ENCODE assay signal across 25 mouse cellular contexts in the genomic region with DNA sequence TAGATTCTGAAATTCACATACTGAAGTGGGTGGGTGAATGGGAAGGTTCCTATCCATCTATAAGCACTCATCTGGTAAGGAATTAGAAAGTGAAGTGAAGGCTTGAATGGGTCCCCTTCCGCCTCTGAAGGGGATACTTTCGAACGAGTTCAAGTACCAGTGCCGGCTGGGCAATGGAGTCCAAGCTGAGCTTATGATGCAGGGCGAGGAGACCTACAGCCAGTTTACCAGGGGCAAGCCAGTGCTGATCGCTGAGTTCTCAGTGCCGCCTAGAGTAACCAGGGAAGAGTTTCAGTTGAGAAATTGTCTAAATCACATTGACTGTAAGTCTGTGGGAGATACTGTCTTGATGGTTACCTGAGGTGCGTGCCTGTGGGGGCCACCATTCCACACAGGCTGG. TPM values are rescaled to one million over a fixed set of nuclear protein-coding genes. Genes with fewer than 3 reads are reported as not detected.
DNase-seq lines count a peak whose midpoint lies in the region; ATAC-seq and TF ChIP-seq lines count a peak whose summit lies in the region.
"Had no signal": no experiment of that assay in that cellular context is flagged by ENCODE, and none has a peak within 500 bp of the region (broad histone marks: within the 10 kb centered on the region; RNA-seq: fewer than 3 reads in every experiment).

No protein-coding gene starts in this region.

- peak overlapping the region; percentile 24; the same call in 1 of the 2 replicates for H3K27ac ChIP-seq in liver, embryonic 12.5 days
- H3K27ac ChIP-seq in liver, embryonic 14.5 days = no peak overlapping the region; the same call in 1 of the 2 replicates
- H3K27ac ChIP-seq in liver, embryonic 11.5 days (ENCODE audit: low read depth, low read length) = no peak overlapping the region
- peak overlapping the region; percentile 45; the same call in 1 of the 2 replicates for H3K27ac ChIP-seq in liver, embryonic 15.5 days (replicated peaks)
- H3K27ac ChIP-seq: embryonic facial prominence, embryonic 10.5 days; embryonic facial prominence, embryonic 12.5 days; forebrain, embryonic 13.5 days had no signal

- H3K9me3 ChIP-seq in liver, embryonic 12.5 days (replicated peaks) = no peaks in the 10 kb centered on the region
- no peaks in the 10 kb centered on the region for H3K9me3 ChIP-seq in liver, embryonic 14.5 days (ENCODE audit: control insufficient read depth, low read length)
- no peaks in the 10 kb centered on the region for H3K9me3 ChIP-seq in liver, embryonic 11.5 days (ENCODE audit: control insufficient read depth, low read length)
- H3K9me3 ChIP-seq in liver, embryonic 15.5 days (replicated peaks) = no peaks in the 10 kb centered on the region
- H3K9me3 ChIP-seq: embryonic facial prominence, embryonic 10.5 days; embryonic facial prominence, embryonic 12.5 days; forebrain, embryonic 13.5 days; G1E had no signal

- no peak overlapping the region for H3K4me3 ChIP-seq in liver, embryonic 12.5 days
- H3K4me3 ChIP-seq in liver, embryonic 14.5 days (ENCODE audit: insufficient read depth in 1 of 2, low read depth in 2 of 2, low read length in 2 of 2) = no peak overlapping the region
- H3K4me3 ChIP-seq in liver, embryonic 11.5 days (ENCODE audit: low read depth, low read length) = no peak overlapping the region
- no peak overlapping the region for H3K4me3 ChIP-seq in liver, embryonic 15.5 days (replicated peaks)
- H3K4me3 ChIP-seq: embryonic facial prominence, embryonic 10.5 days; embryonic facial prominence, embryonic 12.5 days; forebrain, embryonic 13.5 days had no signal

- peaks cover 68% of the 10 kb centered on the region for H3K4me1 ChIP-seq in liver, embryonic 12.5 days
- H3K4me1 ChIP-seq in liver, embryonic 14.5 days (replicated peaks; ENCODE audit: control insufficient read depth in 2 of 2, insufficient read depth in 2 of 2, low read length in 1 of 2) = peaks cover 40 to 48% of the 10 kb centered on the region in 2 experiments
- H3K4me1 ChIP-seq in liver, embryonic 11.5 days (replicated peaks; ENCODE audit: control insufficient read depth, insufficient read depth, low read length) = peaks cover 9% of the 10 kb centered on the region
- peaks cover 62% of the 10 kb centered on the region for H3K4me1 ChIP-seq in liver, embryonic 15.5 days (replicated peaks)

- WGBS in liver, embryonic 12.5 days (ENCODE audit: insufficient replicate concordance) = 86% methylated on average over 8 of the region's 8 CpGs
- 88% methylated on average over 8 of the region's 8 CpGs for WGBS in liver, embryonic 14.5 days (ENCODE audit: insufficient replicate concordance)
- WGBS in liver, embryonic 11.5 days = 90% methylated on average over 8 of the region's 8 CpGs
- 85% methylated on average over 8 of the region's 8 CpGs for WGBS in liver, embryonic 15.5 days (ENCODE audit: insufficient replicate concordance)

- no peak for ATAC-seq in liver, embryonic 12.5 days
- no peak for ATAC-seq in liver, embryonic 14.5 days (ENCODE audit: insufficient read depth)
- ATAC-seq in liver, embryonic 11.5 days (replicated peaks; ENCODE audit: low FRiP score) = no peak
- no peak for ATAC-seq in liver, embryonic 15.5 days (ENCODE audit: insufficient read depth)
- ATAC-seq: activated CD4-positive, CD25-positive, alpha-beta regulatory T cell, adult 4 months; CD4-positive, CD25-positive, alpha-beta regulatory T cell, adult 4 months; forebrain, embryonic 13.5 days; Patski had no signal

- DNase-seq in heart, adult 11 months = peak; percentile 68
- DNase-seq in heart, postnatal 14 days = no peak
- no peak for DNase-seq in liver
- DNase-seq in liver, embryonic 14.5 days (ENCODE audit: low read depth in 3 of 3, low spot score in 3 of 3) = no peak
- no peak for DNase-seq in liver, embryonic 11.5 days (ENCODE audit: low spot score)
- DNase-seq: adrenal gland, adult 8-10 months; adrenal gland, postnatal 14 days; adrenal gland, postnatal 36 days; B cell, adult 2 months; cerebellum, adult 11-12 months; cerebellum, adult 2 months; cerebellum, adult 9-10 months; cerebellum, postnatal 10 days; cerebellum, postnatal 25 days had no signal

- TF ChIP-seq CTCF in liver, embryonic 14.5 days (IDR thresholded peaks at IDR 0.05; ENCODE audit: low read depth) = no peak

- H3K4me2 ChIP-seq in liver, embryonic 12.5 days = no peak overlapping the region
- H3K4me2 ChIP-seq in liver, embryonic 14.5 days (ENCODE audit: low read depth) = peak overlapping the region; percentile 22
- no peak overlapping the region for H3K4me2 ChIP-seq in liver, embryonic 11.5 days
- H3K4me2 ChIP-seq in liver, embryonic 15.5 days = peak overlapping the region; percentile 5; the same call in 1 of the 2 replicates
- H3K4me2 ChIP-seq: embryonic facial prominence, embryonic 12.5 days; forebrain, embryonic 13.5 days had no signal

- H3K9ac ChIP-seq in liver, embryonic 12.5 days = no peak overlapping the region
- no peak overlapping the region for H3K9ac ChIP-seq in liver, embryonic 14.5 days (replicated peaks)
- no peak overlapping the region for H3K9ac ChIP-seq in liver, embryonic 11.5 days (ENCODE audit: low read depth, low read length)
- H3K9ac ChIP-seq in liver, embryonic 15.5 days = no peak overlapping the region
- H3K9ac ChIP-seq: embryonic facial prominence, embryonic 12.5 days; forebrain, embryonic 13.5 days had no signal

- H3K36me3 ChIP-seq in liver, embryonic 12.5 days = no peaks in the 10 kb centered on the region
- H3K36me3 ChIP-seq in liver, embryonic 14.5 days (replicated peaks; ENCODE audit: control insufficient read depth, insufficient read depth, low read depth) = no peaks in the 10 kb centered on the region
- no peaks in the 10 kb centered on the region for H3K36me3 ChIP-seq in liver, embryonic 11.5 days (ENCODE audit: control insufficient read depth, insufficient read depth, low read length)
- H3K36me3 ChIP-seq in liver, embryonic 15.5 days (replicated peaks) = no peaks in the 10 kb centered on the region
- H3K36me3 ChIP-seq: embryonic facial prominence, embryonic 10.5 days; embryonic facial prominence, embryonic 12.5 days; G1E had no signal

- intact Hi-C loops in heart, postnatal 14 days (cut with DNase I) = no loop called here

- H3K27me3 ChIP-seq in liver, embryonic 12.5 days (replicated peaks) = peaks cover 2% of the 10 kb centered on the region; the same call in 1 of the 2 replicates
- H3K27me3 ChIP-seq in liver, embryonic 14.5 days (ENCODE audit: control insufficient read depth, insufficient read depth, low read length) = no peaks in the 10 kb centered on the region
- no peaks in the 10 kb centered on the region for H3K27me3 ChIP-seq in liver, embryonic 11.5 days (replicated peaks; ENCODE audit: control insufficient read depth, insufficient read depth, low read length)
- peaks cover 4% of the 10 kb centered on the region for H3K27me3 ChIP-seq in liver, embryonic 15.5 days
- H3K27me3 ChIP-seq: CH12.LX; embryonic facial prominence, embryonic 12.5 days; Patski had no signal

- TF ChIP-seq EP300 in liver, embryonic 14.5 days (IDR thresholded peaks at IDR 0.05; ENCODE audit: low read depth) = no peak

RNA-seq across cellular contexts. Expression of a gene that starts 3.5 kb away (rescaled TPM):
- 10 to 100 TPM; 12.1 to 15.3 TPM for total RNA-seq in heart, postnatal 14 days (2021)
- 0.92 and 1.0 TPM in 2 replicates for polyA plus RNA-seq in liver, embryonic 12.5 days (2016; fragmentation: Nextera tagmentation; extraction: Ambion mirVana)
- 2.4 and 3.2 TPM in 2 replicates for polyA plus RNA-seq in liver, embryonic 14.5 days (2012; rRNA removed)
- polyA plus RNA-seq in liver, embryonic 14.5 days (2014; fragmentation: Nextera tagmentation; extraction: Ambion mirVana) = 1.6 and 1.8 TPM in 2 replicates
- polyA plus RNA-seq in liver, embryonic 11.5 days (2014; fragmentation: Nextera tagmentation; extraction: Ambion mirVana) = 0.43 and 0.88 TPM in 2 replicates
- 0.93 and 1.2 TPM in 2 replicates for polyA plus RNA-seq in liver, embryonic 15.5 days (2015; fragmentation: Nextera tagmentation; extraction: Ambion mirVana)

RNA-seq across cellular contexts. Expression of a gene that starts 7.3 kb away (rescaled TPM):
- 10 to 100 TPM; 33.4 to 38.2 TPM for total RNA-seq in heart, postnatal 14 days (2021)
- polyA plus RNA-seq in liver, embryonic 12.5 days (2016; fragmentation: Nextera tagmentation; extraction: Ambion mirVana) = 196 and 207 TPM in 2 replicates
- polyA plus RNA-seq in liver, embryonic 14.5 days (2012; rRNA removed) = 62.4 and 112 TPM in 2 replicates
- polyA plus RNA-seq in liver, embryonic 14.5 days (2014; fragmentation: Nextera tagmentation; extraction: Ambion mirVana) = 130 and 133 TPM in 2 replicates
- 186 and 193 TPM in 2 replicates for polyA plus RNA-seq in liver, embryonic 11.5 days (2014; fragmentation: Nextera tagmentation; extraction: Ambion mirVana)
- 113 and 131 TPM in 2 replicates for polyA plus RNA-seq in liver, embryonic 15.5 days (2015; fragmentation: Nextera tagmentation; extraction: Ambion mirVana)

RNA-seq across cellular contexts. Expression of a gene that starts 19.1 kb away (rescaled TPM):
- not detected for total RNA-seq in heart, postnatal 14 days (2021)
- polyA plus RNA-seq in liver, embryonic 12.5 days (2016; fragmentation: Nextera tagmentation; extraction: Ambion mirVana) = 0.07 TPM in 1 of 2 replicates, not detected in the other
- 0.08 and 0.11 TPM in 2 replicates for polyA plus RNA-seq in liver, embryonic 14.5 days (2012; rRNA removed)
- polyA plus RNA-seq in liver, embryonic 14.5 days (2014; fragmentation: Nextera tagmentation; extraction: Ambion mirVana) = 0.06 and 0.10 TPM in 2 replicates
- 0.08 TPM in 1 of 2 replicates, not detected in the other for polyA plus RNA-seq in liver, embryonic 11.5 days (2014; fragmentation: Nextera tagmentation; extraction: Ambion mirVana)
- 0.26 and 0.37 TPM in 2 replicates for polyA plus RNA-seq in liver, embryonic 15.5 days (2015; fragmentation: Nextera tagmentation; extraction: Ambion mirVana)
- total RNA-seq: adrenal gland, postnatal 36 days; G1E had no signal
- polyA plus RNA-seq: activated CD4-positive, CD25-positive, alpha-beta regulatory T cell, adult 4 months; CD4-positive, CD25-positive, alpha-beta regulatory T cell, adult 4 months; forebrain, embryonic 11.5 days; G1E had no signal

RNA-seq across cellular contexts. Expression of a gene that starts 26.7 kb away (rescaled TPM):
- total RNA-seq in heart, postnatal 14 days (2021) = 1 to 10 TPM; 1.0 to 1.3 TPM
- polyA plus RNA-seq in liver, embryonic 12.5 days (2016; fragmentation: Nextera tagmentation; extraction: Ambion mirVana) = 1.2 and 1.3 TPM in 2 replicates
- polyA plus RNA-seq in liver, embryonic 14.5 days (2012; rRNA removed) = 0.13 and 0.73 TPM in 2 replicates
- polyA plus RNA-seq in liver, embryonic 14.5 days (2014; fragmentation: Nextera tagmentation; extraction: Ambion mirVana) = 0.57 and 0.71 TPM in 2 replicates
- 2.3 and 2.6 TPM in 2 replicates for polyA plus RNA-seq in liver, embryonic 11.5 days (2014; fragmentation: Nextera tagmentation; extraction: Ambion mirVana)
- 0.71 and 1.0 TPM in 2 replicates for polyA plus RNA-seq in liver, embryonic 15.5 days (2015; fragmentation: Nextera tagmentation; extraction: Ambion mirVana)

RNA-seq across cellular contexts. Expression of a gene that starts 27.3 kb away (rescaled TPM):
- 10 to 100 TPM; 64.3 to 66.0 TPM for total RNA-seq in heart, postnatal 14 days (2021)
- 95.0 and 97.3 TPM in 2 replicates for polyA plus RNA-seq in liver, embryonic 12.5 days (2016; fragmentation: Nextera tagmentation; extraction: Ambion mirVana)
- polyA plus RNA-seq in liver, embryonic 14.5 days (2012; rRNA removed) = 27.1 and 37.6 TPM in 2 replicates
- 51.3 and 59.3 TPM in 2 replicates for polyA plus RNA-seq in liver, embryonic 14.5 days (2014; fragmentation: Nextera tagmentation; extraction: Ambion mirVana)
- polyA plus RNA-seq in liver, embryonic 11.5 days (2014; fragmentation: Nextera tagmentation; extraction: Ambion mirVana) = 165 and 168 TPM in 2 replicates
- polyA plus RNA-seq in liver, embryonic 15.5 days (2015; fragmentation: Nextera tagmentation; extraction: Ambion mirVana) = 49.0 and 51.6 TPM in 2 replicates

Comparison
In these comparisons a context has a peak if more than half of its experiments do, and no peak if none do; other contexts are left out.
1. H3K27ac ChIP-seq: peak in liver, embryonic 12.5 days (single experiment) and liver, embryonic 15.5 days (single experiment); none in liver, embryonic 14.5 days (single experiment) and liver, embryonic 11.5 days (single experiment).
2. H3K4me2 ChIP-seq: peak in liver, embryonic 14.5 days (single experiment) and liver, embryonic 15.5 days (single experiment); none in liver, embryonic 12.5 days (single experiment) and liver, embryonic 11.5 days (single experiment).